Mouse (Mus musculus) hindbrain, embryonic 13.5 days (tissue): ENCODE data around the gene 4930438A08Rik. TPM values are rescaled to one million over a fixed set of nuclear protein-coding genes. Genes with fewer than 3 reads are reported as not detected.

ENCODE experiments used
- ATAC-seq: fragments of 200-750 bp; cut with Nextera tagmentation; 2 replicates; pipeline ENCODE4 v1.8.0; 2017; ENCODE audit warnings: moderate TSS enrichment; ENCODE audit not compliant: low FRiP score
- H3K27ac ChIP-seq: fragments of 300-500 bp; sonication (generic); 2 replicates; pipeline ENCODE4 v1.5.1; 2015; ENCODE audit warnings: inconsistent platforms, mild to moderate bottlenecking, moderate library complexity
- H3K27me3 ChIP-seq: fragments of 300-500 bp; sonication (generic); 2 replicates; pipeline ENCODE4 v1.6.1; 2015; ENCODE audit warnings: mild to moderate bottlenecking, inconsistent platforms
- H3K36me3 ChIP-seq: fragments of 300-500 bp; sonication (generic); 2 replicates; pipeline ENCODE4 v1.6.1; 2015; ENCODE audit warnings: mild to moderate bottlenecking, inconsistent platforms
- H3K4me1 ChIP-seq: fragments of 300-500 bp; sonication (generic); replicated peaks from 2 replicates; pipeline ENCODE4 v1.6.1; 2015; ENCODE audit warnings: inconsistent platforms
- H3K4me2 ChIP-seq: fragments of 300-500 bp; sonication (generic); 2 replicates; pipeline ENCODE4 v1.6.1; 2015; ENCODE audit warnings: inconsistent platforms, mild to moderate bottlenecking, moderate library complexity
- H3K4me3 ChIP-seq: fragments of 300-500 bp; sonication (generic); 2 replicates; pipeline ENCODE4 v1.5.1; 2015; ENCODE audit warnings: mild to moderate bottlenecking, inconsistent platforms
- H3K9ac ChIP-seq: fragments of 300-500 bp; sonication (generic); 2 replicates; pipeline ENCODE4 v1.6.1; 2015; ENCODE audit warnings: mild to moderate bottlenecking, inconsistent platforms
- H3K9me3 ChIP-seq: fragments of 300-500 bp; sonication (generic); 2 replicates; pipeline ENCODE4 v1.6.1; 2016; ENCODE audit warnings: inconsistent platforms
- WGBS: fragments of 180-500 bp; shearing (Covaris S2); methylation state at CpG from one replicate; pipeline ENCODE4 v1.1.7; 2015; 5-methylcytosine and 5-hydroxymethylcytosine counted together
- polyA plus RNA-seq: library from polyadenylated mRNA; unstranded; fragments of >200 nt; fragmentation: Nextera tagmentation; extraction: Ambion mirVana; gene quantifications from 2 replicates; pipeline ENCODE4 v1.2.1, GENCODE M21; 2015

The 4930438A08Rik gene
- polyA plus RNA-seq, 1 experiment from 2014 or later, result 0.08 TPM

DNA sequence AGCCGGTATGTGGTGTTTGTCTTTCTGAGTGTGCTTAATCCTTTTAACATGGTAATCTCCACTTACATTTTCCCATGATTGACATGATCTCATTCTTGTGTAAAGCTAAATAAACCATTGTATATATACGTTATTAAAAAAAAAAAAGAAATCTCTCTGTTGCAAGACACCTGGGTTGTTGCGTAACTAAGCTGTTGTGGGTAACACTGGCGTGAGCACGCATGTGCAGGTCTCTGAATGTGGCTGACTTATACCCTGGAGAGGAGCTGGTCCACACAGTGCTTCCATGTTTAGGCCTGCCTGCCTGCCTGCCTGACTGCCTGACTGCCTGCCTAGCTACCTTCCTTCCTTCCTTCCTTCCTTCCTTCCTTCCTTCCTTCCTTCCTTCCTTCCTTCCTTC is 24.0 kb upstream of the 4930438A08Rik start:
- ATAC-seq, result no peak
- H3K4me1 ChIP-seq, result no peaks in the 10 kb centered on the region
- H3K27ac ChIP-seq, result no peak overlapping the region
- H3K9me3 ChIP-seq, result no peaks in the 10 kb centered on the region
- H3K4me3 ChIP-seq, result no peak overlapping the region
- no peak overlapping the region for H3K9ac ChIP-seq
- H3K4me2 ChIP-seq, result no peak overlapping the region
- H3K27me3 ChIP-seq, result no peaks in the 10 kb centered on the region
- 85% methylated on average over 5 of the region's 5 CpGs for WGBS
- H3K36me3 ChIP-seq, result no peaks in the 10 kb centered on the region

DNA sequence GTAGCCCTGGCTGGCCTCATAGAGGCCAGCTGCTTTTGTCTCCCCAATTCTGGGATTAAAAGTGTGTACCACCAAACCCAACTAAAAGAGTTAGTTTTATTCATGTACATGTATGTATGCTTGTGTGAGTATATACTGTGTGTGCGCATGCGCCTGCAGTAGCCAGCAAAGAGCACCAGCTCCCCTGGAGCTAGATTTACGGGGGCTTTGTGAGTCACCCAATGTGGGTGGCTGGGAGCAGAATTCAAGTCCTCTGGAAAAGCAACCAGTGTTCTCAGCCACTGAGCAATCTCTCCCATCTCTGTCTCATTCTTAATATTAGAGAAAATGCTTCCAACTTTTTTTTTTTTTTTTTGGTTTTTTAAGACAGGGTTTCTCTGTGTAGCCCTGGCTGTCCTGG is 20.2 kb upstream of the 4930438A08Rik start:
- H3K4me1 ChIP-seq, result no peaks in the 10 kb centered on the region
- WGBS, result 91% methylated on average over 3 of the region's 3 CpGs

DNA sequence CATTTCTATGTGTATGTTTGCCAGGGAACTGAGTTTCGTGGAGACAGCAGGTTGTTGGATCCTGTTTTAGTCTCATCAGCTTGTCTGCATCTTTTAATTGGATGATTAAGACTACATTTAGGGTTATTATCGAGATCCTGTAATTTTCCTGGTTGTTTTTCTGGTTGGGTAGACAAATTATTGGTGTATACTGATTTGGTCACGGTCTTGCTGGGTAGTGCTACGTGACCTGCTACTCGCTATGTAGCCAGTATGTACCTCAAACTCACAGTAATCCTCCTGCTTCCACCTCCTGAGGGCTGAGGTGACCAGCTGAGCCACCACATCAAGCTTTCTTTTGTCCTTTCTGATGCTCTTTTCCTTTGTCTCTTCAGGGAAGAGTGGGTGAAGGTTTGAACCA is 16.8 kb upstream of the 4930438A08Rik start:
- ATAC-seq, result no peak
- Histone ChIP-seq H3K4me1 (no peaks in the 10 kb centered on the region), H3K27ac (no peak overlapping the region), H3K36me3 (no peaks in the 10 kb centered on the region), H3K27me3 (no peaks in the 10 kb centered on the region), H3K9ac (no peak overlapping the region), H3K4me3 (no peak overlapping the region), H3K4me2 (no peak overlapping the region), H3K9me3 (no peaks in the 10 kb centered on the region)
- WGBS, result 82% methylated on average over 5 of the region's 5 CpGs

More for the DNA sequence above, 20.2 kb upstream of the 4930438A08Rik start:
- H3K36me3 ChIP-seq, result no peaks in the 10 kb centered on the region
- no peak for ATAC-seq
- no peak overlapping the region for H3K4me3 ChIP-seq
- H3K27me3 ChIP-seq, result no peaks in the 10 kb centered on the region
- no peak overlapping the region for H3K4me2 ChIP-seq
- no peaks in the 10 kb centered on the region for H3K9me3 ChIP-seq
- H3K9ac ChIP-seq, result no peak overlapping the region
- H3K27ac ChIP-seq, result no peak overlapping the region

DNA sequence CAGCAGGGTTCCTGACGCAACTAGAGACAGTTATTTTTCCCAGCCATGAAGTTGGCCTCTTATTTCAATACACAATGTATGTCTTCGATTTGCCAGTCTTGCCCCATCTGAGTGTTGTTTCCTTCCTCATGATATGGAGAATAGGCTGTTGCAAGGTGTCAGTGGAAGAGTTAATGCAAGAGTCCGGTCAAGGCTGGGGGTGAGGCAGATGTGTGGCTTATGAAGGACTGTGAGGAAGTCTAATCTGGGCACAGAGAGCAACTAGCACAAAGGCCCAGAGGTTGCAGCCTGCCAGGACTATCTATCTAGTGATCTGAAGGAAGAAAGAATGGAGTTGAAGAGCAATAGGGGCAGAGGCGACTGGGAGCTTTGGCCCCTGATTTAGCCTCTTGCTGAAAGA is 14.4 kb upstream of the 4930438A08Rik start:
- no peak for ATAC-seq
- Histone ChIP-seq H3K9me3 (no peaks in the 10 kb centered on the region), H3K9ac (no peak overlapping the region), H3K36me3 (no peaks in the 10 kb centered on the region), H3K4me2 (no peak overlapping the region), H3K27ac (no peak overlapping the region), H3K27me3 (no peaks in the 10 kb centered on the region), H3K4me3 (no peak overlapping the region), H3K4me1 (no peaks in the 10 kb centered on the region)
- WGBS, result 95% methylated on average over 4 of the region's 4 CpGs

DNA sequence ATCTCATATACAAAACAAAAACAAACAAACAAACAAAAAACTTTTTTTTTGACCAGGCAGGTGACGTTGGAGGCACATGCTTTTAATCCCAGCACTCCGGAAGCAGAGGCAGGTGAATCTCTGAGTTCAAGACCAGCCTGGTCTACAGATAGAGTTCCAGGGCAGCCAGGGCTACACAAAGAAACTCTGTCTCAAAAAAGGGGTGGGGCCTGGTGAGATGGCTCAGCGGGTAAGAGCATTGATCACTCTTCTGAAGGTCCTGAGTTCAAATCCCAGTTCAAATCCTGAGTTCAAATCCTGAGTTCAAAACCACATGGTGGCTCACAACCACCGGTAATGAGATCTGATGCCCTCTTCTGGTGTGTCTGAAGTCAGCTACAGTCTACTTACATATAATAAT is 12.8 kb upstream of the 4930438A08Rik start:
- H3K4me2 ChIP-seq, result no peak overlapping the region
- no peak for ATAC-seq
- H3K27me3 ChIP-seq, result no peaks in the 10 kb centered on the region
- no peak overlapping the region for H3K9ac ChIP-seq
- no peaks in the 10 kb centered on the region for H3K4me1 ChIP-seq
- WGBS, result 92% methylated on average over 4 of the region's 4 CpGs
- no peaks in the 10 kb centered on the region for H3K36me3 ChIP-seq
- H3K27ac ChIP-seq, result no peak overlapping the region
- no peak overlapping the region for H3K4me3 ChIP-seq
- no peaks in the 10 kb centered on the region for H3K9me3 ChIP-seq

DNA sequence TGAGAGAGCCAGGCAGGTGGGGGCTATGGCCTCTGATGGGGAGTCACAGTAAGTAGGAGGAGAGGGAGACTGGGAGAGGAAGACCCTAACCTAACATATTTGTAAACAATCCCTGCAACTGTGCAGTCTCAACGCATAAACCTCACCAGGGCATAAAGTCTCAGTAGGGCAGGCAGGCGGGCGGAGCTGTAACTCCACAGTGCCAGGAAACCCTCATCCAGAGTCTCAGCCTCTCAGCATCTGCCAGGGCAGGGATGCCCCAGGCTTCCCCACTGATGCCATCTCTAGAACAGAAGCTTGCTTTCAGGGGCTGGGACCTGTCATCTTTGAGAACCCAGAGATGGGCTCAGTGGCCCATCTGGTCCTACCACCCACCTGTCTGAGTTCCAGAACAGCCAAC is 12.3 kb upstream of the 4930438A08Rik start:
- Histone ChIP-seq H3K4me3 (no peak overlapping the region), H3K27ac (no peak overlapping the region), H3K36me3 (no peaks in the 10 kb centered on the region), H3K9me3 (no peaks in the 10 kb centered on the region), H3K4me1 (no peaks in the 10 kb centered on the region), H3K4me2 (no peak overlapping the region), H3K9ac (no peak overlapping the region), H3K27me3 (no peaks in the 10 kb centered on the region)
- 95% methylated on average over 3 of the region's 3 CpGs for WGBS
- no peak for ATAC-seq

DNA sequence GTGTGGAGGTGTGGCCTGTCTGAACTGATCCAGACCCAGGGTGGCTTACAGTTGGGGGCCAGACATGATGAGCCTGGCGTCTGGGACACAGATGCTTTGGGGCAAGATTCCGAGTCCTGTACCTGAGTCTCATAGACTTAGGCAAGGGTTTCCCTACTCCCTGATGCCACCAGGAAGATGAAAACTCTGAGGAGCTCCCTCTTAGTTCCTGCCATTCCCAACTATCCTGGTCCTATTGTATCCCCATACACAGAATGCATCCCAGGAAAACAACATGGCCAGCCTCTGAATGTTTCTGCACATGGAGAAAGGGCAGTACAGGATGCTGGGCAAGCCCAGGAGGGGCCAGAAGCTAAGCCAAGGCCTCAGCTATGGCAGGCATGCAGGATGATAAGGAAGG is 11.1 kb upstream of the 4930438A08Rik start:
- Histone ChIP-seq H3K27me3 (no peaks in the 10 kb centered on the region), H3K36me3 (no peaks in the 10 kb centered on the region), H3K4me3 (no peak overlapping the region), H3K27ac (no peak overlapping the region), H3K9ac (no peak overlapping the region), H3K4me1 (no peaks in the 10 kb centered on the region), H3K9me3 (no peaks in the 10 kb centered on the region), H3K4me2 (no peak overlapping the region)
- 84% methylated on average over 2 of the region's 2 CpGs for WGBS
- ATAC-seq, result no peak

DNA sequence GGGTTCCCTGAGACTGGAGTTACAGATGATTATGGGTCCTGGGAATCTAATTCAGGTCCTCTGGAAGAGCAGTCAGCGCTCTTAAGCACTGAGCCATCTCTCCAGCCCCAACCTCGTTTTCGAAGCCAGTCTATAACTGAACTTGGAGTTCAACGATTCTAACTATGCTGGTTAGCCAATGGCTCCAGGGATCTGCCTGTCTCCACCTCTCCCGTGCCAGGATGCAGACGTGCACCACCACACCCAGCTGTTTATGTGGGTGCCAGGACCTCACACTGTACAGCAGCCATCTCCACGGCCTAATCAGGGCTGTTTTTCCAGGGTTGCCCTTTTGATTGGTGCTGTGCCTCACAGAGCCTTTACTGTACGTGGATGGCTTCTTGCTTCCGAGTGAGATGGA is 10.1 kb upstream of the 4930438A08Rik start:
- H3K9me3 ChIP-seq, result no peaks in the 10 kb centered on the region
- H3K4me3 ChIP-seq, result no peak overlapping the region
- H3K36me3 ChIP-seq, result no peaks in the 10 kb centered on the region
- no peak for ATAC-seq
- no peaks in the 10 kb centered on the region for H3K4me1 ChIP-seq
- 88% methylated on average over 9 of the region's 9 CpGs for WGBS
- H3K4me2 ChIP-seq, result no peak overlapping the region
- no peak overlapping the region for H3K27ac ChIP-seq
- no peak overlapping the region for H3K9ac ChIP-seq
- H3K27me3 ChIP-seq, result no peaks in the 10 kb centered on the region

DNA sequence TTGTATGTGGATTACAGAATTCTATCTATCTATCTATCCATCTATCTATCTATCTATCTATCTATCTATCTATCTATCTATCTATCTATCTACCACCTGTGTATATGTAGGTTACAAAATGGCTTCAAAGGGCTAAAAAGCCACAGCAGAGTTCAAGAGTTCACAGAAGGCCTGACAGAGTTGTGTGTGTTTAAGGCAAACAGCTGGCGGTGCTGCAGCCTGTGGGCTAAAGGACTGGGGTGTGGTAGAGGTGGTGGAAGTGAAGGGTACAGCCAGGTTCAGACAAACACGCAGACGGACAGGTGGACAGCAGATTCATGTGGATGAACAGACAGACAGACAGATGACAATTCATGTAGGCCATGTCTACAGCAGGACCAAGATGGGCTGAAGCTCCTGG is 6.3 kb upstream of the 4930438A08Rik start:
- no peaks in the 10 kb centered on the region for H3K9me3 ChIP-seq
- no peak for ATAC-seq
- H3K36me3 ChIP-seq, result no peaks in the 10 kb centered on the region
- H3K4me1 ChIP-seq, result no peaks in the 10 kb centered on the region
- H3K9ac ChIP-seq, result no peak overlapping the region
- no peaks in the 10 kb centered on the region for H3K27me3 ChIP-seq
- 89% methylated on average over 3 of the region's 3 CpGs for WGBS
- H3K4me3 ChIP-seq, result no peak overlapping the region
- no peak overlapping the region for H3K27ac ChIP-seq
- no peak overlapping the region for H3K4me2 ChIP-seq

DNA sequence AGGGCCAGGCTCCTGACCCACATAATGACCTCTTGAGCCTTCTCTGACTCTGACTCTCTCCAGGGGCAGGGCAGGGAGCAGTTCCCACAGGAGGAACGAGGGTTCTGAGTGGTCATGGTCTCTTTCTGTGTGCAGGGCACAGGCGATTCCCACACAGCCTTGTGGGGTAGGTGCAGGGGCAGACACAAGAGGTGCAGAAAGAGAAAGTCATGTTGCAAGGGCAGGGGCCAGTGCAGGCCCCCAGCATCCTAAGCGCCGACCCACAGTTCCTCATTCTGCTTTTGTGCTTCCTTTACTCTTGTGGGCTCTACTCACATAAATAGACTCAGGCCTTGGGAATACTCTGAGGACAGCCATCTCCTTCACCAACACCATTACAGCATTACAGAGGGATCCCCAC is 1.2 kb downstream of the 4930438A08Rik start:
- no peak overlapping the region for H3K4me2 ChIP-seq
- WGBS, result 79% methylated on average over 4 of the region's 4 CpGs
- H3K36me3 ChIP-seq, result no peaks in the 10 kb centered on the region

DNA sequence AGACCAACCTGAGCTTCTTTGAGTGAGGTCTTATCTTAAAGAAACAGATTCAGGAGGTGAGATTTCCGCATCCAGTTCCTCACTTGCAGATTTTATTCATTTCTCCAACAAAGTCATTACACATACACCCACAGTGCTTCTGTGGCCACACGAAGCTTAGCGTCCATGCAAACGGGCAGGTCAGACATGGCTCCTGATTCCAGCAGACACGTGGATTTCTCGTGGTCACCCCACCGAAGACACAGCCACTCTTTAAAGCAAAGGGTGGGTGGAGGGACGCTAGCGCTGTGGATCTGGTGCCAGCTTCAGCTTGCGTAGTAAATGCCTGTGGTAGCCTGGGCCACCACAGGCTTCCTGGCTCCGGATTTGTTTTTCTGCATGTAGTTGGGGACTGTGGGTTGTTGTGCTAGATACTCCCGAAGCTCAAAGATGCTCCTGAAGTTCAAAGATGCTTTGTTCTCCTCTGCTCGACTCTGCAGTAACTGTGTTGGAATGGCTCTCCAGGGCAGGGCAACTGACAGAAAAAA is 7.4 kb downstream of the 4930438A08Rik start:
- 88% methylated on average over 13 of the region's 13 CpGs for WGBS

More for the DNA sequence above, 1.2 kb downstream of the 4930438A08Rik start:
- ATAC-seq, result no peak
- Histone ChIP-seq H3K27ac (no peak overlapping the region), H3K9ac (no peak overlapping the region), H3K4me3 (no peak overlapping the region), H3K4me1 (no peaks in the 10 kb centered on the region), H3K9me3 (no peaks in the 10 kb centered on the region), H3K27me3 (no peaks in the 10 kb centered on the region)

DNA sequence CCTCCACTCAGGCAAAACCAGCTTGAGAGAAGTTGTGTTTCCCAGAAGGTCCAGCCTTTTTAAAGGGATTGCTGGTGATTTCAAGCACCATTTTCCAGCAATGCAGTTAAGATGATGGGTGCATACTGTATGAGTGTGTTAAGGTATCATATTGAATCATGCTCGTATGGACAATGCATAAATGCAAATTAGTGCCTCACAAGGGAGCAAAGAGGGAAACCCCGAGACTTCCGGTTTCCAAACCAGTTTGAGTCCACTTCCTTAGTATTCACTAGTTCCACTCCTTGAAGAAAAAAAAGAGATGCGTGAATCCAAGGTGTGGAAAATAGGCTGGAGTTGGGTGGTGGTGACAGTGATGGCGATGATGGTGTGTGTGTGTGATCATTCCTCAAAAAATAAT is 7.9 kb downstream of the 4930438A08Rik start:
- no peaks in the 10 kb centered on the region for H3K36me3 ChIP-seq
- no peak overlapping the region for H3K4me3 ChIP-seq
- 88% methylated on average over 5 of the region's 5 CpGs for WGBS
- H3K9ac ChIP-seq, result no peak overlapping the region
- no peak for ATAC-seq
- no peaks in the 10 kb centered on the region for H3K4me1 ChIP-seq
- H3K4me2 ChIP-seq, result no peak overlapping the region
- no peaks in the 10 kb centered on the region for H3K27me3 ChIP-seq
- no peaks in the 10 kb centered on the region for H3K9me3 ChIP-seq
- H3K27ac ChIP-seq, result no peak overlapping the region

More for the DNA sequence above, 7.4 kb downstream of the 4930438A08Rik start:
- Histone ChIP-seq H3K9ac (no peak overlapping the region), H3K4me3 (no peak overlapping the region), H3K27ac (no peak overlapping the region), H3K9me3 (no peaks in the 10 kb centered on the region), H3K4me1 (no peaks in the 10 kb centered on the region), H3K36me3 (no peaks in the 10 kb centered on the region), H3K27me3 (no peaks in the 10 kb centered on the region), H3K4me2 (no peak overlapping the region)
- no peak for ATAC-seq

DNA sequence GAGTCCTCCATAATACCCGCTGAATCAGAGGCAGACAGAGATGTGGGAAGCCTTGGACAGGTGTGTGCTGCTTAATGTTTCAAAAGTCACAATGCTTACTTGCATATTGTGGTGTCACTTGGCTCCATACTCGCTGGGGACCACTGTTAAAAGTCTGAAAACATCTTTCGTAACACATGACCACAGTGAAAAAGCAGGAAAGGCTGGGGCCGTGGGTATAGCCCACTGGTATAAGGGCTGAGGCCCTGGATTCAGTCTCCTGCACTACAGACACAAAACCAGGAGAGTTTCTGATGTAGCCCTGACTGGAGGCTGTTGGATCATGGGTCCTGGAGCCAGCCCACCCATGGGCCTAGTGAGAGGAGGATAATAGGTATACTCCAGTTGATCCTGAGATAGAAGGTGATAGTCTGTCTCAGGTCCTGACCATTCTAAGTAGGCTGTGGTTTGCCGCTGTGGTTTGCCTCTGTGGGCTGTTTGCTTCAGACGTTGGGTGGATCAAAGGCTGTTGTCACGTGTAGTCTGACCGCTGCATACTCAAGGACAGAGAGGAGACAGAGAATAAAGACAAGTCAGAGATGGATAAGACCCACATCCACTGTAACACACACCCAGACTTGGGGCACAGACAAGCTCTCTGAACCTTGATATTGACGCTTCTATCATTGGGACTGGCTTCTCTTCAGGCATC is 15.5 kb downstream of the 4930438A08Rik start:
- no peaks in the 10 kb centered on the region for H3K4me1 ChIP-seq
- ATAC-seq, result no peak
- WGBS, result 79% methylated on average over 9 of the region's 9 CpGs
- H3K9me3 ChIP-seq, result 0 out of 2 replicates have a peak, but pooled peaks cover 3% of the 10 kb centered on the region
- no peaks in the 10 kb centered on the region for H3K27me3 ChIP-seq
- H3K27ac ChIP-seq, result no peak overlapping the region
- no peak overlapping the region for H3K4me3 ChIP-seq
- H3K4me2 ChIP-seq, result no peak overlapping the region
- H3K36me3 ChIP-seq, result no peaks in the 10 kb centered on the region
- H3K9ac ChIP-seq, result no peak overlapping the region
